Mouse (Mus musculus): ENCODE measurements around the gene Clec11a. TPM values are rescaled to one million over a fixed set of nuclear protein-coding genes. Genes with fewer than 3 reads are reported as not detected.
"Not testable (repeated sequence)": the region's sequence is repeated elsewhere in the genome, so short reads cannot be mapped to it uniquely, and the experiment has no call there.

Clec11a gene
- polyA plus RNA-seq, 1 experiment: 1.8 TPM

GRCm38 (mm10) chr7:44307261-44308020 is 739 bp upstream of the Clec11a start:
- no peaks in the 10 kb centered on the region for H3K9me3 ChIP-seq
- H3K4me1 ChIP-seq: peaks cover 55% of the 10 kb centered on the region
- H3K27me3 ChIP-seq (replicated peaks): peaks cover 62% of the 10 kb centered on the region
- no peak overlapping the region for H3K4me3 ChIP-seq (replicated peaks)
- H3K36me3 ChIP-seq (replicated peaks; ENCODE audit: low read length): no peaks in the 10 kb centered on the region
- TF ChIP-seq FLI1 (IDR thresholded peaks at IDR 0.05; ENCODE audit: low read length) (no peak), GATA1 (IDR thresholded peaks at IDR 0.05; ENCODE audit: borderline replicate concordance, low read length) (no peak)

- TF ChIP-seq GATA1 (IDR thresholded peaks at IDR 0.05; ENCODE audit: borderline replicate concordance, low read length) (no peak), FLI1 (IDR thresholded peaks at IDR 0.05; ENCODE audit: low read length) (no peak)
- peaks cover 50% of the 10 kb centered on the region for H3K27me3 ChIP-seq (replicated peaks)
- no peaks in the 10 kb centered on the region for H3K36me3 ChIP-seq (replicated peaks; ENCODE audit: low read length)
- no peaks in the 10 kb centered on the region for H3K9me3 ChIP-seq
- H3K4me1 ChIP-seq: peaks cover 43% of the 10 kb centered on the region
- peak overlapping the region; percentile 97 for H3K4me3 ChIP-seq (replicated peaks)
These were observed 1.0 kb downstream of the Clec11a start for GRCm38 (mm10) chr7:44305686-44306085.

- Histone ChIP-seq H3K27me3 (replicated peaks) (peaks cover 48% of the 10 kb centered on the region), H3K9me3 (no peaks in the 10 kb centered on the region), H3K36me3 (replicated peaks; ENCODE audit: low read length) (no peaks in the 10 kb centered on the region), H3K4me3 (replicated peaks) (peak overlapping the region; percentile 97), H3K4me1 (peaks cover 36% of the 10 kb centered on the region)
- no peak for TF ChIP-seq GATA1 (IDR thresholded peaks at IDR 0.05; ENCODE audit: borderline replicate concordance, low read length)
- no peak for TF ChIP-seq FLI1 (IDR thresholded peaks at IDR 0.05; ENCODE audit: low read length)
These were observed 1.7 kb downstream of the Clec11a start for GRCm38 (mm10) chr7:44304775-44305641.

- Histone ChIP-seq H3K4me3 (replicated peaks) (peak overlapping the region; percentile 97), H3K36me3 (replicated peaks; ENCODE audit: low read length) (no peaks in the 10 kb centered on the region), H3K27me3 (replicated peaks) (peaks cover 42% of the 10 kb centered on the region), H3K4me1 (peaks cover 36% of the 10 kb centered on the region), H3K9me3 (no peaks in the 10 kb centered on the region)
- TF ChIP-seq GATA1 (IDR thresholded peaks at IDR 0.05; ENCODE audit: borderline replicate concordance, low read length) (no peak), FLI1 (IDR thresholded peaks at IDR 0.05; ENCODE audit: low read length) (no peak)
These were observed 2.3 kb downstream of the Clec11a start for GRCm38 (mm10) chr7:44304463-44304774.

GRCm38 (mm10) chr7:44303346-44304340 is 3.1 kb downstream of the Clec11a start:
- H3K27me3 ChIP-seq (replicated peaks): peaks cover 38% of the 10 kb centered on the region
- peak overlapping the region; percentile 97 for H3K4me3 ChIP-seq (replicated peaks)
- H3K4me1 ChIP-seq: peaks cover 36% of the 10 kb centered on the region
- H3K9me3 ChIP-seq: no peaks in the 10 kb centered on the region
- TF ChIP-seq GATA1 (IDR thresholded peaks at IDR 0.05; ENCODE audit: borderline replicate concordance, low read length) (no peak), FLI1 (IDR thresholded peaks at IDR 0.05; ENCODE audit: low read length) (no peak)
- H3K36me3 ChIP-seq (replicated peaks; ENCODE audit: low read length): no peaks in the 10 kb centered on the region

DNA sequence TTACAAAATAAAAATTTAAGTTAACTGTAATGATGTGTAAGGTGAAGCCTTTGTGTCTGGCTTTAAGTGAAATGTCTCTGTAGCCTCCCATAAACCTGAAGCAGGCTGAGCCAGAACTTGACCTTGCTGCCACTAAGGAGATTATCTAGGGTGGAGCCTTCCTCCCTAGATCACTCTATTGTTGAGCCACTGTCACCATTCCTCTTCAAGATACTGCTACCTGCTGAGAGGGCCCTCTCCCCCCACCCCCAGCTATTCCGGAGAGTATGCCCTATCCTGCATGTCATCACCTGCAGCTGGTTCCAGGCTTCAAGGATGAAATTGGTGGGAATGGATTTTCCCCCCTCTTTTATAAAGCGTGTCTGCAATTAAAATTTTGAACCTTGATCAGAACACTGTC is 9.2 kb downstream of the Clec11a start:
- Histone ChIP-seq H3K9me3 (peaks cover 20% of the 10 kb centered on the region), H3K27me3 (replicated peaks) (peaks cover 25% of the 10 kb centered on the region)
- not testable (repeated sequence) for H3K4me3 ChIP-seq (replicated peaks); H3K4me1 ChIP-seq; H3K36me3 ChIP-seq (replicated peaks; ENCODE audit: low read length)

GRCm38 (mm10) chr7:44291418-44291817 is 15.3 kb downstream of the Clec11a start:
- no peak for TF ChIP-seq FLI1 (IDR thresholded peaks at IDR 0.05; ENCODE audit: low read length)
- no peak for TF ChIP-seq GATA1 (IDR thresholded peaks at IDR 0.05; ENCODE audit: borderline replicate concordance, low read length)
- H3K4me3 ChIP-seq (replicated peaks): no peak overlapping the region
- peaks cover 28% of the 10 kb centered on the region for H3K9me3 ChIP-seq
- H3K27me3 ChIP-seq (replicated peaks): peaks cover 34% of the 10 kb centered on the region
- no peaks in the 10 kb centered on the region for H3K4me1 ChIP-seq
- H3K36me3 ChIP-seq (replicated peaks; ENCODE audit: low read length): no peaks in the 10 kb centered on the region

DNA sequence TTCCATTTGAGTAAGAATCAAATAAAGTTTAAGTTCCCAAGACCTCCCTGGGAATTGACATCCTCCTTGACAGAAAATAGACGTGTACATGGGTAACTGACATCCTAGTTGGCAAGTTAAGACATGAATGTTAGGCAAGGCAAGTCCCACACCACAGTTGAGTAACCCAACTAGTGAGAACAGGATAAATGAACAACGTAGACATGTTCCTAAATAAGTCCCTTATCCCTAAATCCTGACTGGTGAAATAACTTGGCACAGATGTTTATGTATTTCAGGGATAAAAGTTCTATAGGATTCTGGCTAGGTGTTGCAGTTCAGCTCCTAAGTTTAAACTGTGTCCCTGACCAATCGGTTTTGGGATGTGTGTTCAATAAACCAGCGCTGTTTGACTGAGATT is 15.7 kb downstream of the Clec11a start:
- peaks cover 32% of the 10 kb centered on the region for H3K27me3 ChIP-seq (replicated peaks)
- no peak for TF ChIP-seq FLI1 (IDR thresholded peaks at IDR 0.05; ENCODE audit: low read length)
- TF ChIP-seq GATA1 (IDR thresholded peaks at IDR 0.05; ENCODE audit: borderline replicate concordance, low read length): no peak
- peaks cover 24% of the 10 kb centered on the region for H3K9me3 ChIP-seq
- H3K4me3 ChIP-seq (replicated peaks): no peak overlapping the region
- H3K4me1 ChIP-seq: no peaks in the 10 kb centered on the region
- no peaks in the 10 kb centered on the region for H3K36me3 ChIP-seq (replicated peaks; ENCODE audit: low read length)

- no peak for TF ChIP-seq GATA1 (IDR thresholded peaks at IDR 0.05; ENCODE audit: borderline replicate concordance, low read length)
- TF ChIP-seq FLI1 (IDR thresholded peaks at IDR 0.05; ENCODE audit: low read length): no peak
- Histone ChIP-seq H3K27me3 (replicated peaks) (peaks cover 35% of the 10 kb centered on the region), H3K4me1 (no peaks in the 10 kb centered on the region), H3K9me3 (peaks cover 16% of the 10 kb centered on the region), H3K36me3 (replicated peaks; ENCODE audit: low read length) (no peaks in the 10 kb centered on the region), H3K4me3 (replicated peaks) (no peak overlapping the region)
These were observed 18.9 kb downstream of the Clec11a start for GRCm38 (mm10) chr7:44287760-44288159.

Data from megakaryocyte, embryonic 14.5 days (primary cell).